Mouse (Mus musculus): ENCODE results near the gene Kank2. TPM values are rescaled to one million over a fixed set of nuclear protein-coding genes. Genes with fewer than 3 reads are reported as not detected.
A peak's percentile ranks its signal among the peaks of the same experiment; 100 is the strongest.

Kank2 gene
- total and polyA plus RNA-seq, 3 experiments: 7.6 to 16.3 TPM; not detected in 1

GRCm38 (mm10) chr9:21762135-21762534 is 36.4 kb downstream of the Kank2 start:
- H3K4me3 ChIP-seq (ENCODE audit: control insufficient read depth in 1 of 2, insufficient read depth in 1 of 2, low read depth in 2 of 2, low read length in 2 of 2): no peak overlapping the region
- no peaks in the 10 kb centered on the region for H3K27me3 ChIP-seq (ENCODE audit: control insufficient read depth in 1 of 2, insufficient read depth in 2 of 2, low read length in 2 of 2)
- no peak overlapping the region for H3K27ac ChIP-seq (ENCODE audit: control insufficient read depth, low read depth, low read length)
- DNase-seq (ENCODE audit: low read depth, low spot score): no peak
- peaks cover 25% of the 10 kb centered on the region for H3K79me2 ChIP-seq (ENCODE audit: control insufficient read depth, insufficient read depth, low read length, poor library complexity)
- H3K36me3 ChIP-seq (ENCODE audit: control insufficient read depth in 1 of 2, insufficient read depth in 2 of 2, low read length in 2 of 2): peaks cover 0 to 24% of the 10 kb centered on the region in 2 experiments; a peak in 2 of 4 replicates
- no peak for TF ChIP-seq MAFK (IDR thresholded peaks at IDR 0.05; ENCODE audit: borderline replicate concordance, low read depth, low read length)
- TF ChIP-seq MYB (IDR thresholded peaks at IDR 0.05; ENCODE audit: low read depth, low read length): no peak
- 0 out of 2 replicates have a peak, but pooled peaks have one; percentile 24 for TF ChIP-seq ETS1 (IDR thresholded peaks at IDR 0.05; ENCODE audit: low read depth, low read length)
- no peak for TF ChIP-seq SIN3A (IDR thresholded peaks at IDR 0.05; ENCODE audit: low read length)
- TF ChIP-seq MAZ (IDR thresholded peaks at IDR 0.05; ENCODE audit: low read depth, low read length): no peak
- H3K9ac ChIP-seq (ENCODE audit: control insufficient read depth, low read depth, low read length, poor library complexity, severe bottlenecking): no peak overlapping the region
- no peaks in the 10 kb centered on the region for H3K9me3 ChIP-seq (replicated peaks; ENCODE audit: insufficient read depth, low read length)
- H3K4me1 ChIP-seq (ENCODE audit: control insufficient read depth in 1 of 2, insufficient read depth in 2 of 2, low read length in 2 of 2): peaks cover 9 to 31% of the 10 kb centered on the region in 2 experiments

- Histone ChIP-seq H3K27ac (ENCODE audit: control insufficient read depth, low read depth, low read length) (peak within 1 kb of the TSS; percentile 52), H3K79me2 (ENCODE audit: control insufficient read depth, insufficient read depth, low read length, poor library complexity) (peaks cover 25% of the 10 kb centered on the region), H3K27me3 (ENCODE audit: control insufficient read depth in 1 of 2, insufficient read depth in 2 of 2, low read length in 2 of 2) (no peaks in the 10 kb centered on the region), H3K36me3 (ENCODE audit: control insufficient read depth in 1 of 2, insufficient read depth in 2 of 2, low read length in 2 of 2) (peaks cover 0 to 24% of the 10 kb centered on the region in 2 experiments; a peak in 3 of 4 replicates), H3K4me3 (ENCODE audit: control insufficient read depth in 1 of 2, insufficient read depth in 1 of 2, low read depth in 2 of 2, low read length in 2 of 2) (peak within 1 kb of the TSS; percentile 71 to 78), H3K9me3 (replicated peaks; ENCODE audit: insufficient read depth, low read length) (no peaks in the 10 kb centered on the region), H3K9ac (ENCODE audit: control insufficient read depth, low read depth, low read length, poor library complexity, severe bottlenecking) (peak within 1 kb of the TSS; percentile 79), H3K4me1 (ENCODE audit: control insufficient read depth in 1 of 2, insufficient read depth in 2 of 2, low read length in 2 of 2) (peaks cover 9 to 31% of the 10 kb centered on the region in 2 experiments)
- peak; percentile 100 for DNase-seq (ENCODE audit: low read depth, low spot score)
- TF ChIP-seq POLR2A (IDR thresholded peaks at IDR 0.05; ENCODE audit: control insufficient read depth in 1 of 2, insufficient read depth in 1 of 2, low read depth in 1 of 2, low read length in 2 of 2, poor library complexity in 1 of 2) (peak in 1 of 2 experiments; percentile 99; a peak in 2 of 4 replicates), ZMIZ1 (IDR thresholded peaks at IDR 0.05; ENCODE audit: low read depth, low read length) (peak; percentile 97), MEF2A (IDR thresholded peaks at IDR 0.05; ENCODE audit: extremely low read depth, insufficient replicate concordance, low read depth, low read length, poor library complexity, severe bottlenecking) (no peak), MYC (IDR thresholded peaks at IDR 0.05; ENCODE audit: low read depth, low read length) (peak; percentile 97), GATA1 (IDR thresholded peaks at IDR 0.05; ENCODE audit: low read depth, low read length) (peak; percentile 10; the same call in 1 of the 2 replicates), NRF1 (IDR thresholded peaks at IDR 0.05; ENCODE audit: insufficient read depth, low read depth, low read length, poor library complexity, severe bottlenecking) (peak; percentile 84), MAX (IDR thresholded peaks at IDR 0.05; ENCODE audit: low read length) (peak; percentile 97), SMC3 (IDR thresholded peaks at IDR 0.05; ENCODE audit: low read depth, low read length) (peak; percentile 95), ETS1 (IDR thresholded peaks at IDR 0.05; ENCODE audit: low read depth, low read length) (peak; percentile 60), UBTF (IDR thresholded peaks at IDR 0.05; ENCODE audit: borderline replicate concordance, insufficient read depth, low read depth, low read length) (0 out of 2 replicates have a peak, but pooled peaks have one; percentile 81), ZKSCAN1 (IDR thresholded peaks at IDR 0.05; ENCODE audit: low read depth, low read length) (no peak), MXI1 (IDR thresholded peaks at IDR 0.05; ENCODE audit: low read depth, low read length) (peak; percentile 96), ZNF384 (IDR thresholded peaks at IDR 0.05; ENCODE audit: low read depth, low read length) (peak; percentile 75), TAL1 (IDR thresholded peaks at IDR 0.05; ENCODE audit: low read length) (no peak), GABPA (IDR thresholded peaks at IDR 0.05; ENCODE audit: low read depth, low read length) (no peak; the same call in 1 of the 2 replicates), ELF1 (IDR thresholded peaks at IDR 0.05; ENCODE audit: low read depth, low read length) (peak; percentile 66), POLR2AphosphoS5 (IDR thresholded peaks at IDR 0.05; ENCODE audit: borderline replicate concordance, low read depth, low read length) (no peak), MYB (IDR thresholded peaks at IDR 0.05; ENCODE audit: low read depth, low read length) (no peak), E2F4 (IDR thresholded peaks at IDR 0.05; ENCODE audit: borderline replicate concordance, low read depth, low read length) (peak; percentile 98), BHLHE40 (IDR thresholded peaks at IDR 0.05; ENCODE audit: borderline replicate concordance, low read depth, low read length) (peak; percentile 65; the same call in 1 of the 2 replicates), HCFC1 (IDR thresholded peaks at IDR 0.05; ENCODE audit: low read depth, low read length) (peak; percentile 82), EP300 (IDR thresholded peaks at IDR 0.05; ENCODE audit: low read depth in 1 of 2, low read length in 2 of 2) (peak in 1 of 2 experiments; percentile 17; a peak in 1 of 4 replicates), USF2 (IDR thresholded peaks at IDR 0.05; ENCODE audit: borderline replicate concordance in 1 of 2, insufficient read depth in 1 of 2, low read depth in 1 of 2, low read length in 2 of 2) (no peak), POLR2AphosphoS2 (IDR thresholded peaks at IDR 0.05; ENCODE audit: low read length) (peak; percentile 99)
Observed at GRCm38 (mm10) chr9:21760155-21761088, 38.1 kb downstream of the Kank2 start, which contains the start of gene Spc24. Gene Spc24, minus strand, starts transcription at chr9:21760303.

Data from MEL (cell line).